Mouse (Mus musculus) testis, adult 2 months (tissue): ENCODE data around the gene Specc1.

Experiments used
- CTCF ChIP-seq: fragments of 200-500 bp; IDR thresholded peaks from 2 replicates; pipeline ENCODE4 v1.5.1; 2012; ENCODE audit warnings: low read depth, mild to moderate bottlenecking, inconsistent platforms, low read length, moderate library complexity; ENCODE audit not compliant: control insufficient read depth, insufficient read depth, insufficient replicate concordance
- POLR2A ChIP-seq: fragments of 200-500 bp; IDR thresholded peaks from 2 replicates; pipeline ENCODE4 v1.6.1; 2012; ENCODE audit warnings: low read depth, mild to moderate bottlenecking, inconsistent platforms, low read length, moderate library complexity; ENCODE audit not compliant: control insufficient read depth

GRCm38 (mm10) chr11:62224797-62225196 is 268.2 kb downstream of the Specc1 start:
- no peak for TF ChIP-seq CTCF
- TF ChIP-seq POLR2A, result no peak
